Mouse (Mus musculus): ENCODE measurements around the gene Rbm20. TPM values are rescaled to one million over a fixed set of nuclear protein-coding genes. Genes with fewer than 3 reads are reported as not detected.

The Rbm20 gene
- total RNA-seq, 1 experiment = 2.5 TPM

- DNase-seq (ENCODE audit: low read depth, low spot score) = no peak
- no peak overlapping the region; a peak in 1 of 4 replicates for H3K4me3 ChIP-seq (ENCODE audit: insufficient read depth in 1 of 2, low read depth in 1 of 2, low read length in 2 of 2, poor library complexity in 1 of 2, severe bottlenecking in 1 of 2)
- TF ChIP-seq ZNF384 (IDR thresholded peaks at IDR 0.05; ENCODE audit: low read depth, low read length) (no peak), CHD2 (IDR thresholded peaks at IDR 0.05; ENCODE audit: low read depth, low read length) (no peak), ZC3H11A (IDR thresholded peaks at IDR 0.05; ENCODE audit: borderline replicate concordance, low read depth, low read length) (no peak), MAFK (IDR thresholded peaks at IDR 0.05; ENCODE audit: insufficient read depth, low read depth, low read length) (no peak), HCFC1 (IDR thresholded peaks at IDR 0.05; ENCODE audit: borderline replicate concordance, insufficient read depth, low read length) (no peak)
- no peak overlapping the region for H3K27ac ChIP-seq (ENCODE audit: insufficient read depth, low read depth, low read length, poor library complexity, severe bottlenecking)
- in situ Hi-C loops (cut with MboI; ENCODE audit: low sequenced_read_pairs in 2 of 2, unreplicated experiment in 2 of 2) = loop anchor here in 1 of 2 experiments (5.0 kb wide), 1 partner anchor 99 kb away; no protein-coding TSS in a partner anchor
- H3K9ac ChIP-seq (ENCODE audit: insufficient read depth, low read depth, low read length, poor library complexity, severe bottlenecking) = no peak overlapping the region
- H3K36me3 ChIP-seq (ENCODE audit: control insufficient read depth, insufficient read depth, low read length, poor library complexity, severe bottlenecking) = no peaks in the 10 kb centered on the region
- H3K4me1 ChIP-seq (ENCODE audit: control insufficient read depth in 2 of 2, insufficient read depth in 2 of 2, low read length in 2 of 2, poor library complexity in 1 of 2) = peaks cover 0 to 4% of the 10 kb centered on the region in 2 experiments; a peak in 2 of 4 replicates
- no peaks in the 10 kb centered on the region for H3K9me3 ChIP-seq (ENCODE audit: control insufficient read depth, insufficient read depth, low read depth, low read length)
Measured at GRCm38 (mm10) chr19:53751420-53752185, 74.5 kb downstream of the Rbm20 start.

- Histone ChIP-seq H3K27ac (ENCODE audit: insufficient read depth, low read depth, low read length, poor library complexity, severe bottlenecking) (no peak overlapping the region), H3K9me3 (ENCODE audit: control insufficient read depth, insufficient read depth, low read depth, low read length) (no peaks in the 10 kb centered on the region), H3K36me3 (ENCODE audit: control insufficient read depth, insufficient read depth, low read length, poor library complexity, severe bottlenecking) (no peaks in the 10 kb centered on the region), H3K4me1 (ENCODE audit: control insufficient read depth in 2 of 2, insufficient read depth in 2 of 2, low read length in 2 of 2, poor library complexity in 1 of 2) (peaks cover 0 to 4% of the 10 kb centered on the region in 2 experiments; a peak in 2 of 4 replicates), H3K4me3 (ENCODE audit: insufficient read depth in 1 of 2, low read depth in 1 of 2, low read length in 2 of 2, poor library complexity in 1 of 2, severe bottlenecking in 1 of 2) (no peak overlapping the region), H3K9ac (ENCODE audit: insufficient read depth, low read depth, low read length, poor library complexity, severe bottlenecking) (no peak overlapping the region)
- in situ Hi-C loops (cut with MboI; ENCODE audit: low sequenced_read_pairs in 2 of 2, unreplicated experiment in 2 of 2) = loop anchor here in 1 of 2 experiments (5.0 kb wide), 1 partner anchor 101 kb away; no protein-coding TSS in a partner anchor
- TF ChIP-seq ZC3H11A (IDR thresholded peaks at IDR 0.05; ENCODE audit: borderline replicate concordance, low read depth, low read length) (0 out of 2 replicates have a peak, but pooled peaks have one; percentile 32), CHD2 (IDR thresholded peaks at IDR 0.05; ENCODE audit: low read depth, low read length) (no peak)
- DNase-seq (ENCODE audit: low read depth, low spot score) = no peak
Measured at GRCm38 (mm10) chr19:53752993-53753392, 75.9 kb downstream of the Rbm20 start.

GRCm38 (mm10) chr19:53754421-53754830, 77.3 kb downstream of the Rbm20 start:
- no peak overlapping the region for H3K9ac ChIP-seq (ENCODE audit: insufficient read depth, low read depth, low read length, poor library complexity, severe bottlenecking)
- no peak for DNase-seq (ENCODE audit: low read depth, low spot score)
- peaks cover 0 to 4% of the 10 kb centered on the region in 2 experiments; a peak in 2 of 4 replicates for H3K4me1 ChIP-seq (ENCODE audit: control insufficient read depth in 2 of 2, insufficient read depth in 2 of 2, low read length in 2 of 2, poor library complexity in 1 of 2)
- no peaks in the 10 kb centered on the region for H3K9me3 ChIP-seq (ENCODE audit: control insufficient read depth, insufficient read depth, low read depth, low read length)
- H3K36me3 ChIP-seq (ENCODE audit: control insufficient read depth, insufficient read depth, low read length, poor library complexity, severe bottlenecking) = no peaks in the 10 kb centered on the region
- TF ChIP-seq HCFC1 (IDR thresholded peaks at IDR 0.05; ENCODE audit: borderline replicate concordance, insufficient read depth, low read length) (no peak), ZNF384 (IDR thresholded peaks at IDR 0.05; ENCODE audit: low read depth, low read length) (no peak), MAFK (IDR thresholded peaks at IDR 0.05; ENCODE audit: insufficient read depth, low read depth, low read length) (no peak), ZC3H11A (IDR thresholded peaks at IDR 0.05; ENCODE audit: borderline replicate concordance, low read depth, low read length) (no peak), CHD2 (IDR thresholded peaks at IDR 0.05; ENCODE audit: low read depth, low read length) (no peak)
- in situ Hi-C loops (cut with MboI; ENCODE audit: low sequenced_read_pairs in 2 of 2, unreplicated experiment in 2 of 2) = loop anchor here in 1 of 2 experiments (5.0 kb wide), 1 partner anchor 102 kb away; no protein-coding TSS in a partner anchor
- H3K4me3 ChIP-seq (ENCODE audit: insufficient read depth in 1 of 2, low read depth in 1 of 2, low read length in 2 of 2, poor library complexity in 1 of 2, severe bottlenecking in 1 of 2) = no peak overlapping the region
- no peak overlapping the region for H3K27ac ChIP-seq (ENCODE audit: insufficient read depth, low read depth, low read length, poor library complexity, severe bottlenecking)

DNA sequence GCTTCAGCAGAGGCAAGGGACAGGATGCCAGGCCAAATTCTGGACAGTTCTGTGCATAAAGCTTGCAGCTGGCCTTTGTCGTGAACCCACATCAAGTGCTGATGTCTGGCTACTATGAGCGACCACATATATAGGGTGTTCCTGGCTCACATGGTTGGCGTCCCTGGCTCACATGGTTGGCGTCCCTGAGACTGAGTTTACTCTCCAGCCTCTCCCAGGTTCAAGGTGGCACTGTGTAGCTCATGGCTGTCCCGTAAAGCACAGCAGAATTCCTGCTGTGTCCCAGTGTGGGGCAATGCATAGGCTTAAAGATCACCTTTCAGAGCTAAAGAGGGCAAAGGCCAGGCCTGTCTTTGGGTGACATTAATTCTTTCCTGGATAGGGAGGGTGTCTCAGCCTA, 78.2 kb downstream of the Rbm20 start:
- H3K4me1 ChIP-seq (ENCODE audit: control insufficient read depth in 2 of 2, insufficient read depth in 2 of 2, low read length in 2 of 2, poor library complexity in 1 of 2) = peaks cover 0 to 4% of the 10 kb centered on the region in 2 experiments; a peak in 2 of 4 replicates
- no peak overlapping the region for H3K9ac ChIP-seq (ENCODE audit: insufficient read depth, low read depth, low read length, poor library complexity, severe bottlenecking)
- TF ChIP-seq MAFK (IDR thresholded peaks at IDR 0.05; ENCODE audit: insufficient read depth, low read depth, low read length) = no peak
- TF ChIP-seq ZC3H11A (IDR thresholded peaks at IDR 0.05; ENCODE audit: borderline replicate concordance, low read depth, low read length) = no peak
- no peak for TF ChIP-seq CHD2 (IDR thresholded peaks at IDR 0.05; ENCODE audit: low read depth, low read length)
- no peak for TF ChIP-seq HCFC1 (IDR thresholded peaks at IDR 0.05; ENCODE audit: borderline replicate concordance, insufficient read depth, low read length)
- TF ChIP-seq ZNF384 (IDR thresholded peaks at IDR 0.05; ENCODE audit: low read depth, low read length) = no peak
- H3K36me3 ChIP-seq (ENCODE audit: control insufficient read depth, insufficient read depth, low read length, poor library complexity, severe bottlenecking) = no peaks in the 10 kb centered on the region
- in situ Hi-C loops (cut with MboI; ENCODE audit: low sequenced_read_pairs in 2 of 2, unreplicated experiment in 2 of 2) = no loop called here
- no peak overlapping the region for H3K27ac ChIP-seq (ENCODE audit: insufficient read depth, low read depth, low read length, poor library complexity, severe bottlenecking)
- H3K4me3 ChIP-seq (ENCODE audit: insufficient read depth in 1 of 2, low read depth in 1 of 2, low read length in 2 of 2, poor library complexity in 1 of 2, severe bottlenecking in 1 of 2) = no peak overlapping the region
- H3K9me3 ChIP-seq (ENCODE audit: control insufficient read depth, insufficient read depth, low read depth, low read length) = no peaks in the 10 kb centered on the region
- DNase-seq (ENCODE audit: low read depth, low spot score) = no peak
